10 mouse cellular contexts compared by ENCODE assay signal in the genomic region with DNA sequence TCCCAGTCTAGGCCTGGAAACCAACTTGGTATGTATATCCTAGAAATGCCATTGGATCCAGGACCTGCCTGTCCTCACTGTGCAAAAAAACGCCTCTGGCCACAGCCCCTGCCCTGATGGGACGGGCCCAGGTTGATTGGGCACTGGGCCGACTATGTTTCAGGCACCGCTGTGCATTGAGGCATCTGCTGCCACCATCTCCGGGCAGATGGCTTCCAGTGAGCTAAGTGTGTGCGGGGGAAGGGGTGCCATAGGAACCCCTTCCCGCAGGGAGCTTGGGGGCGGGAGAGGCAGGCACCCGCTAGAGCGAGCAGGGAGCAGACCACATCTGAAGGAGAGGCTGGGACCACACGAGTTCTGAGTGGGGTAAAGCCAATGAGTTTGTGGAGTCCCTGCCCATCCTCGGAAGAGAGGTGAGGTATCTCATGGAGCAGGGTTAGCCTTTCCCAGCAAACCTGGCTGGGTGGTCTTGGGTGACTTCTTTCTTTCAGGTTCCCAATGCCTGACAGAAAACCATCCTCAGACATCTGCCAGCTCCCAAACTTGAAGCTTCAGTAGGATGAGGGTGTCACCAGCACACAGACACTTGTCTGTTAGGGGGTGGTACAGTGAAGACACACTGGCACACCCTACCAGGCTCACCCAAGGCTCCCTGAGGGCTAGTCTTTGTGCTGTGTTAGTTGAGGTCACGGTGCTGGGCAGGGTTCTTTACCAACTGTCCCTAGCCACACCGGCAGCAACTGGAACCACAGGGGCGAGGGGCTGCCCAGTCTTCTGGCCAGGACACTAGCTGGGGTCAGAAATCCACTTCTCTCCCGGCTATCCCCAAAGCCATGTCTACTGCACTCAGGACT. TPM values are rescaled to one million over a fixed set of nuclear protein-coding genes. Genes with fewer than 3 reads are reported as not detected.
A peak's percentile ranks its signal among the peaks of the same experiment; 100 is the strongest.
DNase-seq lines count a peak whose midpoint lies in the region; ATAC-seq and TF ChIP-seq lines count a peak whose summit lies in the region.
"Had no signal": no experiment of that assay in that cellular context is flagged by ENCODE, and none has a peak within 500 bp of the region (broad histone marks: within the 10 kb centered on the region; RNA-seq: fewer than 3 reads in every experiment).

No protein-coding gene starts in this region.

- H3K4me3 ChIP-seq in forebrain, embryonic 12.5 days (replicated peaks) = no peak overlapping the region
- no peak overlapping the region; the same call in 1 of the 2 replicates for H3K4me3 ChIP-seq in layer of hippocampus, adult 2 months
- no peak overlapping the region for H3K4me3 ChIP-seq in neural tube, embryonic 12.5 days

- WGBS in forebrain, embryonic 12.5 days = 68% methylated on average over 16 of the region's 16 CpGs
- 69% methylated on average over 16 of the region's 16 CpGs for WGBS in neural tube, embryonic 12.5 days

- no peaks in the 10 kb centered on the region for H3K9me3 ChIP-seq in forebrain, embryonic 12.5 days
- no peaks in the 10 kb centered on the region for H3K9me3 ChIP-seq in neural tube, embryonic 12.5 days
- H3K9me3 ChIP-seq: heart, embryonic 10.5 days had no signal

- intact Hi-C loops in heart, postnatal 25 days (cut with DNase I) = no loop called here

- peak; percentile 40 for ATAC-seq in forebrain, embryonic 12.5 days (ENCODE audit: low FRiP score)
- ATAC-seq in neural tube, embryonic 12.5 days (ENCODE audit: low FRiP score, low read depth) = peak; percentile 34
- ATAC-seq in megakaryocyte, adult 5-6 weeks (ENCODE audit: poor library complexity, severe bottlenecking) = no peak

- TF ChIP-seq CTCF in layer of hippocampus, adult 2 months (conservative IDR thresholded peaks at IDR 0.05) = no peak

- peaks cover 55% of the 10 kb centered on the region for H3K4me1 ChIP-seq in forebrain, embryonic 12.5 days
- peaks cover 44% of the 10 kb centered on the region for H3K4me1 ChIP-seq in neural tube, embryonic 12.5 days

- H3K9ac ChIP-seq in forebrain, embryonic 12.5 days = peak overlapping the region; percentile 42; the same call in 1 of the 2 replicates
- 0 out of 2 replicates have a peak overlapping the region, but pooled peaks have one; percentile 29 for H3K9ac ChIP-seq in neural tube, embryonic 12.5 days

- H3K4me2 ChIP-seq in forebrain, embryonic 12.5 days = peak overlapping the region; percentile 50
- peak overlapping the region; percentile 52; the same call in 1 of the 2 replicates for H3K4me2 ChIP-seq in neural tube, embryonic 12.5 days (replicated peaks)

- no peaks in the 10 kb centered on the region for H3K36me3 ChIP-seq in forebrain, embryonic 12.5 days (replicated peaks)
- no peaks in the 10 kb centered on the region for H3K36me3 ChIP-seq in neural tube, embryonic 12.5 days
- H3K36me3 ChIP-seq: heart, embryonic 10.5 days had no signal

- 0 out of 2 replicates have a peak, but pooled peaks cover 9% of the 10 kb centered on the region for H3K27me3 ChIP-seq in forebrain, embryonic 12.5 days
- no peaks in the 10 kb centered on the region for H3K27me3 ChIP-seq in neural tube, embryonic 12.5 days (replicated peaks)

- H3K27ac ChIP-seq in forebrain, embryonic 12.5 days = peak overlapping the region; percentile 94
- peak overlapping the region; percentile 96 for H3K27ac ChIP-seq in layer of hippocampus, adult 2 months
- H3K27ac ChIP-seq in neural tube, embryonic 12.5 days = peak overlapping the region; percentile 63; the same call in 1 of the 2 replicates
- H3K27ac ChIP-seq: heart, embryonic 10.5 days had no signal

- DNase-seq in cerebellum, adult 18-20 months = peak; percentile 31 to 50
- DNase-seq in cerebellum, adult 9-10 months = no peak
- DNase-seq in layer of hippocampus, adult 2 months (ENCODE audit: low spot score in 2 of 2) = peak; percentile 73 to 76
- DNase-seq in testis, postnatal 14 days (ENCODE audit: low spot score) = no peak
- no peak for DNase-seq in heart, postnatal 25 days (ENCODE audit: low spot score)
- DNase-seq: lung, postnatal 36 days had no signal

RNA-seq across cellular contexts. Expression of gene Endov, which starts 24.9 kb away (rescaled TPM):
- polyA plus RNA-seq in forebrain, embryonic 12.5 days (2016; fragmentation: Nextera tagmentation; extraction: Ambion mirVana) = 23.1 and 23.5 TPM in 2 replicates
- total RNA-seq in layer of hippocampus, adult 2 months (2021) = 10 to 100 TPM; 35.8 to 35.9 TPM
- 24.0 and 26.1 TPM in 2 replicates for polyA plus RNA-seq in neural tube, embryonic 12.5 days (2016; fragmentation: Nextera tagmentation; extraction: Ambion mirVana)
- total RNA-seq in megakaryocyte, adult 5-6 weeks (2015) = 4.5 and 4.7 TPM in 2 replicates
- total RNA-seq in megakaryocyte, adult 5-6 weeks (2017) = 5.3 and 5.6 TPM in 2 replicates
- total RNA-seq in heart, postnatal 25 days (2021) = 10 to 100 TPM in 1 of 2 experiments, 1 to 10 TPM in 1; 7.1 to 10.3 TPM

RNA-seq across cellular contexts. Expression of gene Nptx1, which starts 31.5 kb away (rescaled TPM):
- polyA plus RNA-seq in forebrain, embryonic 12.5 days (2016; fragmentation: Nextera tagmentation; extraction: Ambion mirVana) = 4.0 and 4.8 TPM in 2 replicates
- total RNA-seq in layer of hippocampus, adult 2 months (2021) = 100 to 1,000 TPM; 475 to 499 TPM
- polyA plus RNA-seq in neural tube, embryonic 12.5 days (2016; fragmentation: Nextera tagmentation; extraction: Ambion mirVana) = 14.8 and 16.1 TPM in 2 replicates
- not detected in 2 replicates for total RNA-seq in megakaryocyte, adult 5-6 weeks (2015)
- total RNA-seq in megakaryocyte, adult 5-6 weeks (2017) = not detected in 2 replicates
- total RNA-seq in heart, postnatal 25 days (2021) = under 1 TPM; 0.26 to 0.34 TPM

Comparison
In these comparisons a context has a peak if more than half of its experiments do, and no peak if none do; other contexts are left out.
1. DNase-seq: peak in cerebellum, adult 18-20 months (2 of 2) and layer of hippocampus, adult 2 months (2 of 2); none in cerebellum, adult 9-10 months (single experiment), testis, postnatal 14 days (single experiment) and heart, postnatal 25 days (single experiment).
2. RNA of gene Nptx1, which starts 31.5 kb away (total RNA-seq): 475 to 499 TPM in layer of hippocampus, adult 2 months; 0.26 to 0.34 TPM in heart, postnatal 25 days and not detected in megakaryocyte, adult 5-6 weeks; every median in the first group is over 100 times any median in the second.
3. Peak in every context shown above with its lines, with median percentiles within 50 percentile points of each other: H3K27ac ChIP-seq.